Mouse (Mus musculus) spleen, postnatal 36 days (tissue): ENCODE measurements at regions not wholly inside any gene's neighbourhood (a gene's known extent, or its start where the extent isn't known, plus 50 kb on each side); places are given as distances from the start of the nearest gene placed in this dataset.

Experiments used
- DNase-seq, 2 experiments: peaks; one replicate each; pipeline ENCODE4 v3.0.0; 2022; ENCODE audit warnings: low spot score in 2 of 2, mixed read lengths in 1 of 2

DNA sequence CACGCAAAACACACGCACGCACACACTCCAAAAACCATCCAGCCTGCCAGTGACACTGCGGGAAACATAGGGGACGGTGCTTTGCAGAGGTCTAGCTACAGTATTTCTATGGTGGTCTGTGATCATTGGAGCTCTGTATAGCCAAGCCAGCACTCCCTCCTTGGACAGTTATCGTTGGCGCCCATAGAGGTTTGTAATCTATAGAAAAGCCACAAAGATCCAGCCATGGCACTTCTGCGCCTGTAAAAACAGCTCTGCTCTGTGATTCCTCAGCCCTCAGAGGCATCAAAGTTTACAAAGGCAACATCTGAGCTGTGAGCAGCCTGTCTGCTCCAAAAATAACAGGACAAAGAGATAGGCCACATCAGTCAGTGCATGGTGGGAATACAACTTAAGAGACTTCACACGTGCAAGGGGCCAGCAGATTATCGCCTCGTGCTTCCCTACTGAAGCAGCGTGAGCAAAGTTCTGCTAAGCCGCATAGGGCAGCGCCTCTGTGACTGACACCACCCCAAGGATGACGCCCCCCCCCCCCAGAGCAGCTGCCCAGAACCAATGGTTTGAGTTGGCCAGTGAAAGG is 194.7 kb downstream of the Ackr3 start:
- DNase-seq: no peak

DNA sequence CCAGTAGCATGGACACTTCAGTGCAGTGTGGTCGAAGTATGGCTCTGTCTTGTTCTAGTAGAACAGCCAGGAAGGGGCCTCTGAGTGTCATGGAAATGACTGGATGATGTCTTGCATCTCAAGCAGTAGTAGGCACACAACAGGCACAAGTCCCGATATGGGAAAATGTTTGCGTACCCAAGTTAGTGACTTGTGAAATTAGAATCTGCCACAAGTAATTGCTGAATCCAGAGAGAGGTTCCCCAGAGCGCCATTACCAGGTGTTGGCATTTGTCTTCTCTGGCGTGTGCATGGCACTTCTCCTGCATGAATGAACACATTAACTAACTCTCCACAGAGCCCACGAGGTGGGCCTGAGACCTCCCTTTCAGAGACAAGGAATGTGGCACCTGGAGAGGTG is 199.3 kb downstream of the Ackr3 start:
- no peak for DNase-seq

DNA sequence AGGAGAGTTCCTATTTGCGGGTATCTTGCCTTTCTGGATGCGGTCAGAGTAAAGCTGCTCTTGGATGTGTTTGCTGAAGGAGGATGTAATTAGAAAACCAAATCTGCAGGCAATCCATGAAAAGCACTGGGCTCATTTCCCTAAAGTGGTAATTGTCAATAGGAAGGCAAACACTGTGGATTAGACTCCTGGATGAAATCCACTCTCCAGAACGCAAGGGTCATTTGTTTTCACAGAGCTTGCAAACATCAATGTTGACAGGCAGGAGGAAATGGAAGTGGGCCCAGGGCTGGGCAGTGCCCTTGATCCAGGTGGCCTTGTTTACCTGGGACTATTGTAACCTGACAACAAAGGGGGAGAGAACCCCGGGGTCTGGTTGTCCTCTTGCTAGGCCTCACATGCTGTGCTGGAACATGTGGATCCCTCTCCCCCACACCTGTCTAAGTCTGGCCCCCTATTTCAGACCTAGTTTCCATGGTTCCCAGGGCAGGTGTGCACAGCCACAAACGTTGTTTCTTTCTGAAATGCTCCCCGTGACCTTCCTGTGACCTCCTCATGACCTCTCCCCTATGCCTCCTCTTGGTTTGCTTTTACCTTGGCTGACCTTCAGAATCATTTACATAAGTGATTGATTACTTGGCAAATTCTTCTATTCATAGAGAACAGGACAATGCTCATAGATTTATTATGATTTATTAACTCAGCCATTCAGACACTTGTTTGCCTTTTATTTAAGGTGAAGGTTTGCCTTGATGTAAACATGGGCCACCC is 197.9 kb upstream of the Cops8 start:
- no peak for DNase-seq

DNA sequence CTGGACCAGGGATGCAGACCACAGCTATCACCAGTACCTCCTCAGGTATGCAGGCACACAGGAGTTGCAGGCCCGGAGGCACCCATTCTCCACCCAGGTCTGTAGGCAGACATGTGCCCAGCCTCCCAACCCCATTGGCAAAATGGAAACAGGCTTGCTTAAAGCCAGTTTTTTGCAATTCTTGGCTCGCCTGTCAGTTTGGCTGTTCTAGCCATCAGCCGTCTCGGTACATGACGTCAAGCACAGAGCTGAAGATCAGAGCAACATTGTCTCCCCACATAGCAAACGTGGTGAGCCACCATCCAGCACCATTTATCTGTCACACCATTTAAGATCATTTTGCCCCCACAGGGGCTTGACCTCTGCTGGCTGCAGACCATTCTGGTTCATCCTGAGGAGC is 196.1 kb upstream of the Cops8 start:
- DNase-seq: no peak

DNA sequence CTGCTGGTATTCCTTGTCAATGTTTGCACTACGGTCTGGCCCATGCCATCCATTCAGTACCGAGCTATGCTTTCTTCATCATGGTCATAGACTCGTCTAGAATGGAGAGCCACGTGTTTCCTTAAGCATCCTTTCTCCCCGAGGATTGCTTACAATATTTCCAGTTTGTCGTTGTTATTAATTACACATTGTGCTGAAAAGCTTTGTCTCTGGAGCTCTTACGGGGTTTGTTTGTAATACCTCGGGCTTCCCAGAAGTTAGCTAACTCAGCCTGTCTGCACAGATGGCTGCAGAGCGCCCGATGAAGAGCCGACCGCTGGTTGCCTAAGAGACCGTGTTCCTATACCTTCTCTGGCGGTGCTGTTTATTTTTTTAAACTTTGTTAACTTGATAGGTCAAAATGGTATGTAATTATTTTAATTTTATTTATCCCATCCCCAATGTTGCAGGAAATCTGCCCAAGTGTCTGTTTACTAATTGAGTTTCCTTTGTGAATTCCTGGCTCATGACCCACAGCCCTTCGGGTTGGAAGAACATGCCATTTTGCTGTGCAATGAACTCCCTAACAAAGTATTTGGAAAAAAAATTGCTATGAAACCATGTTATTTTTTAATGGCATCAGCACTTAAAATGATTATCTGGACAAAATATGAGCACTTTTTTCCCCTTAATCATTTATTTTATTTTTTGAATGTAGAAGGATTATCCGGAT is 194.1 kb upstream of the Cops8 start:
- DNase-seq: no peak

DNA sequence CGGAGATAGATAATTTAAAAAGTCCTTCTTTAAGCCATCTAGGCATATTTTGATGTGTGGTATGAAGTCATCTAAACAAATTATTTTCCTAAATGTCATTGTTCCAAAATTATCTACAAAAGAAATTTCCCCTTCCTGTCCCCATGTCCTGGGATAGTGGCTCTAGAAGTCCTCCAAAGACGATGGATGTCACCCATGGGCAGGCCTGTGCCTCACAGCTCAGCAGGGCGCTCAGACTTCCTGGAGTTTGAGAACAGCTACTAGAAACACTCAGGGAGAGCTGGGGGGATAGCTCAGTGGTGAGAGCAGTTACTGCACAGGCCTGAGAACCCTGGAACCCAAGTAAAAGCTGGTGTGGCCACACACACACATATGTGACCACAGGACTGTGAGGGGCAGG is 193.5 kb upstream of the Cops8 start:
- DNase-seq: no peak

DNA sequence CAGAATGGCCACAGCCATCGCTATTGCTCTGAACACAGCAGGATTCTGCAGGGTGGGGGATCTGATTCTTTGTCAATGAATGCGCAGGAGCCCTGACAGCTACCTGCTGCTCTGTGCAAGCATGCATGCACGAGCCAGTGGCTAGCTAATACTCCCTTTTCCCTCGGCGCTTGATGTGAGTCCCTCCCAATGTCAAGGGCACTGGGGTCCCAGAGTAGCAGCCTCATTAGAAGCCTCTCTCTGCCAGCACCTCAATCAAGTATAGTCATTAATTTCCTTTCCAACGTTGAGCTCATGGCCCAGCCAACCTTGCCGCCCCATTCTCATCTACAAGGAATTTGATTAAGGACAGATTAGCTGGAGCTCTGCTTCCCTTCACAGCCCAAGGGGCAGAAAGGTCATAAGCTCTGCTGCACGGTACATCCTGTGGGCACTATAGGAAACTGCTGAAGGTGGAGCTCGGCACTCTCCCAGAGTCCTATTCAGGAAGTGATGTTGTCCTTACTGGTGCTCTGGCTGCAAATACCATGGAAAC is 190.2 kb upstream of the Cops8 start:
- DNase-seq: no peak

DNA sequence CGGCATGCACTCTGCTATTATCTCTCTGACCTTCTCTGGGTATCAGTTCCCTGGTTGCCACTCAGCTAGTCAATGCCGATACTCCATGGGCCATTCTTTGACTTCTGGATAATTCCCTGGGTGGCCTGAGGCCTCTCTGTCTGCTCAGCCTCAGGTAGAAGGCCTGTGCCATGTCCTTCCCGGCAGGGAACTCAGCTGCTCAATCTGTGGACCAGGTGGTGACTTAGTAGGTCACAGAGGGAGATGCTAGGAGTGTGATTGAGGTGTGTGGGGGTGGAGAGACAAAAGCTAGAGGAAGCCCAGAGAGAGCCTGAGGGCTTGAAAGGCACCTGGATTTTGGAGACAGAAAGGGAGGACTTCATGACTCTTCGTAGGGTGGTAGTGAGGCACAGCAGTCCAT is 188.0 kb upstream of the Cops8 start:
- no peak for DNase-seq

DNA sequence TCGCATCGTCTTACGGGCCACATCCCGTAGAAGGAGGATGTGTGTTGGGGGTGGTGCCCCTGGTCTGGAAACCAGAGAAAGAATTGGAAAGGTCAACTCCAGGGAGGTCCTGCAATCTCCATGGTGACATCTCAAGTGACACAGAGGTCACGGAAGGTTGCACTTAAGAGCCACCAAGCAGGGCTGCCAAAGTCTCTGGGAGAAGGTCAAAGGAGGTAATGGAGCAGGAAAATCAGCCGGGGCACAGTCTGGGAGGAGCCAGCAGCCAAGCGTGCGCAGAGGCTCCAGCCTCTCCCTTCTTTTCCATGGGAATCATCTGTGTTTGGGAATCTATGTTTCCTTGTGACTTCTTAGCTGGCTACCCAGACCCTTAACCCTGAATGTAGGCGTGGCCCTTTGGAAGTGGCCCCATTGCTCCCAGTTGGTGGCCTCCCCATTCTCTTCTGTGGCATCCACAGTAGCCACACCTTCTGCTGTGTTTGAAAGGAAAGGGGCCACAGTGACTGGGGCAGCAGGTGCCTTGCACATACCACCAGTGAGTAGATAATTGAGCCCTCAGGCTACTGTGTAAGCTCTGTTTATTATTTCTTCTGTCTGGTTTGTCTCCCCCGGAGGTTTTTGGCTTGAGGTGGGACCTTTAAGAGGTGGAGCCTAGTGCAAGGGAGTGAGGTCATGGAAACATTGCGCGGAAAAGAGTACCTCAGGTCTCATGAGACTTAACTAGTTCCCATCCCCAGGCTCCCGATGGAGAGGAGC is 178.5 kb upstream of the Cops8 start:
- DNase-seq: no peak

DNA sequence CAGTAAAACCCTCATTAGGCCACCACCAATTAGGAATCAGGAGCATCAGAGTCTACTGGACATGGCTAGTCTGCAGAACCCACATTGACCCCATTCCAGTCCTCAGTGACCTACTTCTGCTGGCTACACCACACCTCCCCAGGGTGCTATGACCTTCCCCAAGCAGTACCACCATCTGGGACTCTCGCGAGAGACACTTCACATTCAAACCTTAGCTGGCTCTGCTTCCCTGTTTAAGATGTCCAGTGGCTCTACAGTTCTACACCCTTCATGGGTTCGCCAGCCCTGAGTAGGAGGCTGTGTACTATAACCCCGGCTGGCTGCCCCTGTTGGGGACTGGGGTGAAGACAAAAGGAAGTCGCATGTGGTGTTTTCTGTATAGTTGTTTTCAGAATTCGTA is 174.4 kb upstream of the Cops8 start:
- DNase-seq: no peak

DNA sequence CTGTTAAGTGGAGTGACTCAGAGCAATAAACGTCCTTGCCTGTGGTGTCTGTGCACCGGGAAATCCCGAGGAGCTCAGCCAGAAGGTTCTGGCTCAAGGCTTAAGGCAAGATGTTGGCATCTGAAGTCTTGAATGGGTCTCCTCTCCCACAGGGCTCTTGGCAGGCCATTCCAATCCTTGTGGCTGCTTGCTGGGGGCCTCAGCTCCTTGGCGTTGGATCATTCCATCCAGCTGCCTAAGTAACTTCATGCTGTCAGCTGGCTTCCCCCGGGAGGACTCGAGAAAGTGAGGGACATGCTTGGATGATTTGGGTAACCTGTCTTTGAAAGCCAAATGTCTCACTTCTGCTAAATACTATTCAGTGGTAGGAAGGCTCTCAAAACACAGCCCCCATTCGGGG is 174.0 kb upstream of the Cops8 start:
- DNase-seq: peak; percentile 2 to 11

DNA sequence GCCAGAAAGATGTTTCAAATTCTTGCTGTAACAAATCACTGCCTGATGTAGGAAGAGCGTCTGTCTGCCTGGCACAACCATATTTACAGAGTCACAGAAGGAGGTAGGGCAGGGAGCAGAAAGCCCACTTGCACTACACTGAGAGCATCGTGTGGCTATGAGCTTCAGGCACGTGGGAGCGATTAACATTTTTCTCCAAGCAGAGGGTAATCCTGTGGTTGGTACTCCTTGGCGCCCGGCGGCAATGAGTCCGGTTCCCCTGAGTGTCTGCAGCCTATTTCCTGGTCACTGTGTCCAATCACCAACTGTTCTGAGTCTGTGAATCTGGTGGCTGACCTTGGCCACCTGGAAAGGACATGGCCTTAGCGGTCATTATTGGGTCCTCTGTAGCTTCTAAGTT is 172.3 kb upstream of the Cops8 start:
- no peak for DNase-seq

DNA sequence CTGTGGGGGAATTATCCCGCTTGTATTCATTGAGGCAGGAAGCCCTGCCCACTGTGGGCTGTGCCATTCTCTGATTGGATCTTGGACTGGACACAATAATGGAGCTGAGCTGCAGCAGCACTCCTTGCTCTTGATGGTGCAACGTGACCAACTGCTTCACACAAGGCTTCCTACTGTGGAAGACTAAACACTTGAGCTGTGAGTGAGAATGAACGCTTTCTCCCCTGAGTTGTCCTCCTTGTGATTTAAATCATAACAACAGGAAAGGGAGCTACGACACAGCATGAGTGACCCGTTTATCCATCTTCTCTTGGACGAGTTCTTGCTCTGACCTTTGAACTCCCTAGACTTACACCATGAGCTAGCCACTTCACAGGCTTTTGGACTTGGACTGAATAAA is 171.0 kb upstream of the Cops8 start:
- no peak for DNase-seq

DNA sequence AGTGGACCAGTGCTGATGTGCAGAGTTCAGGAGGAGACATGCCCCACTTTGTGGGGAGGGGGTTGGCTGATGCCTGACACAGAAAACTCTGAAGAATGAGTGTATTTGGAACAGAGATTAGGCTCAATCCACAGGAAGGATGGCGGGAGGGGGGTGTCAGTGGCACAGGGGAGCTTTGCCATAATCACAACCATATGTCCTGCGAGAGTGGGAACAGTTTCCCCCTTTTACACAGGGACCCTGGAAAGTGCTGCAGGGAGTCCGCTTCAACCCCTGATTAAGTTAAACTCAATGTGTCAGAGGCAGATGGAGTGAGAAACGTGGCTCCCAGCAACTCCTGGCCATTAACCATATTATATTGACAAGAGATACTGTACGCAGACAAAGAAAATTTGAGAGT is 168.9 kb upstream of the Cops8 start:
- DNase-seq: no peak

DNA sequence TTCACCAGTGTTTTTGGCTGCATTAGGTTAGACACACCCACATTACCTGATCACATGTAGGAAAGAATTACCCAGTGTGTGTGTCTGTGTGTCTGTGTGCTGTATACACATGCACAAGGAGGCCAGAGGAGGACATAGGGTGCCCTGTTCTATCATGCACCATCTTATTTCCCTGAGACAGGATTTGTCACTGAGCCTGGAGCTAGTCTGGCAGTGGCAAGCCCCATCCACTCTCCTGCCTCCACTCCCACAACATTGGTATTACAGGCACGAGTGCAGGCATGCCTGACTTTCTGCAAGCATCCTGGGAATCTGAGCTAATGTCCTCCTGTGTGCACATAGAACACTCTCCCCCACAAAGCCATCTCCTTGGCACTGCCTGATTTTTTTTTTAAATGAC is 162.1 kb upstream of the Cops8 start:
- DNase-seq: no peak

DNA sequence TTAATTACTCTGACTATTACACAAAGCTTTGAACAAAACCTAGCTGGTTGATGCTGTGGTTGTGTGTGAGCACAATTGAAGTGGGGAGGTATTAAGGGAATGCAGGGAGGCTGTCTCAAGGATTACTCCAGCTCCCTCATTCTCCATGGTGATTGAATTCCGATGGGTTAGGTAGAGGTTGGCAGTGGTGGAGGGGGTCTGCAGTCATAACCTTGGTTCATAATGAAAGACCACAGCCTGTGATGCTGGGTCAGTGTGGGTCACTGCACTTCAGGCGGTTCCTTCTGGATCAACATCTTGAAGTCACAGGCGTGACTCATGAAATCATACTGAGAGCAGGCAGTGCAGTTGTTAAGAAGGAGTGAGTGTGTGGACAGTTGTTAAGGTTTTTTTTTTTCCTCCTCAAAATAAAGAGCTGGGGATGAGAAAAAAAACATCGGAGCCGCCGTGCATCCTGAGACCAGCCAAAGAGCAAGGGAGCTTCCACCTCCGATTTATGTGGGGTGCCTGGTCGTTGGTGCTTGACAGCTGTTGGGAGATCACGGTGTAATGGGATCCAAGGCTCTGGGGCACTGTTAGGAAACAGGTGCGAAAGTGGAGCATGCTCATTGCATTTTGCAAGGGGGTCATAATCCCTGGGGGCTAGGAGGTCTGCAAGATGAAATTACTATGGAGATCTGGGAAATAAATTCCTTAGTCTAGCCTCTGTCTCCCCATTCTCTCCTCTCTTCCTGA is 161.5 kb upstream of the Cops8 start:
- DNase-seq: no peak

DNA sequence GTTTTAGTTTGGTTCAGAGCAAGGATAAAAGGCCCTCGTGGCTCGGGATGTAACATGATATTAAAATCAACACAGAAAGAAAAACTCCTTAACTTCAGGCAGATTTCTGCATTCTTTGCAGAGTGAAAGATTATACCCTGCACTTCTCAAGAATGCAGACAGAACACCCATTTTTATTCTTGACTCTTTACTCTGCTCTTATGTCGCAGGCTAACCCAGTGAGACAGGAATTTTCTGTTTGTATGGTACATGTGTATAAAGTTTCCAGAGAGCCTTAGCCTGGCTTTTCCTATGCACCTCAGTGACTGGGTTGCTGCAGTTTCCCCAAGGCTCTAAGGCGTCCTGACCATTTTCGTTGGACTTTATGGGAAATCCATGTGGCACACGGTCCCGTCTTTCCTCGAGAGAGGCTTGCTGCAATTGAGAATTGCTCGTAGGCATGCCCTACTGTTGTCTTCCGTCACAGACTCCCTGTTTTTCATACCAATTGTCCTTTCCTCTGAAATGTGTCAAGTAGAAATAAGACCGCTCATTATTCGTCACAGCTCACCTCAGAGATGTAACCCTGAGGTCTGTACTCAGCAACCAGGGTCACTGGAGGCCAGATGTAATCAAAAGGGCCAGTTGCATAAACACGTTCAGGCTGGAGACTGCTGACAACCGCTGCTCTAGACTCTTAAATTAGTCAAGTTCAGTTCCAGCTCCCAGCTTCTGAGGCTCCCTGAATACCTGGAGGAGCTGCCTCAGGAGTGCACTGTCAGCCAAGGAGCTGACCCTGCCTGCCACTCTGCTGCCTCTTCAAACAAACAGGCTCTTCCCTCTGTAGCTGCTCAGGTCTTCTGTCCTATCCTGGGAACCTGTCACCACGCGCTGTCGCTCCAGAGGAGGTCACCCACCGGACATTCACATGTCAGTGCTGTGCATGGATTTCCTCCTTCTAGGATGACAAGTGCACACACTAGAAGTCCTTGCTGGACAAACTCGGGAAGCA is 160.2 kb upstream of the Cops8 start:
- no peak for DNase-seq

DNA sequence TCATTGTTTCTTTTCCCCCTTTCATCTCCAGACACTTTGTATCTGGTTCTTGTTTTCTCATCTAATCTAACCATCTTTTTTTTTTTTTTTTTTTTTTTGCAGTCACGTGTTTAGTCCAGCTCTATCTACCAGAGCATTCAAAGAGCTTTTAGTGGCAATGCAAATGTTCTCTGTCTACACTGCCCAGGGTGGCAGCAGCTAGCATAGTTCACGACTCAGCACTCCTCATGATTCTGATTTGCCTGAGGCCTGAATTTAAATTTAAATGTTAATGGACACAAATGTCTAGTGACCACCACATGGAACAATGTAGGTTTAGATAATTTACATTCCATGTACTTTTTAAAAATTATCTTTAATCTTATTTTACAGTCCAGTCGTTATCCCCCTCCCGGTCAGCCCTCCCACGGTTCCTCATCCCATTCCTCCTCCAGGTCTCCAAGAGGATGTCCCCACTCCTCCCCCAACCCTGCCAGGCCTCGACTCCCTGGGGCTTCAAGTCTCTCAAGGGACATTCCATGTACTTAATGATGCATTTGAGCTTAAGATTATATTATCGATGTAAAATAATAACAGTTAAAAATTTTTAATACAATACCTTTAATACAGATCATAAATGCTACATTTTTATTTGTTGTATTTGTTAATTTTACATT is 153.1 kb upstream of the Cops8 start:
- no peak for DNase-seq

DNA sequence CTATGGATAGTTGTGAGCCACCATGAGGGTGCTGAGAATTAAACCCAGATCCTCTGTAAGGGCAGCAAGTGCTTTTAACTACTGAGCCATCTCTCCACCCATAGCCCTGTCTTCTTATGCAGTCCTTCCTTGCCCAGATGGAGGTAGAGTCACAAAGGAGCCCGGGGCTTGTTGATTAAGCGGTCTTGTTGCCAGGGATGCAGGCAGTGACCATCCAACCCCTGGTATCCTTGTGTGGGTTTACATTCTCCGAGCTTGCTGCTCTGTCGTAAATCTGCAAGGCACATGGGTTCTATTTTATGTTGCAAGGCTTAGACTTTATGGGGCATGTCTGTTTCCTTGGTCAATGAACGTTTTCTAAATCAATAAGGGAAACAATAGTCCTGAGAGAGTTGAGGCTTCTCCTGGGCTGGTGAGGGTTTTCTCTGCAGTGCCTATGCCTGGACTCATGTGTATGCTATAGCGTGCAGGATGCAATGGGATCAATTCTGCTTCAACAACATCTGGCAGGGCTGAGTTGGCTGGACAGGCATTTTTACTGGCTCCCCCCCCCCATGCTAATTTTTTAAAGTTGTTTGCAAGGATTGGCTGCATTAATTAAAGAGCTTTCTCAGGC is 150.7 kb upstream of the Cops8 start:
- DNase-seq: no peak
